Mouse (Mus musculus): ENCODE measurements around the gene Olfr1270. TPM values are rescaled to one million over a fixed set of nuclear protein-coding genes. Genes with fewer than 3 reads are reported as not detected.

The Olfr1270 gene
- total and polyA plus RNA-seq, 3 experiments, result not detected

DNA sequence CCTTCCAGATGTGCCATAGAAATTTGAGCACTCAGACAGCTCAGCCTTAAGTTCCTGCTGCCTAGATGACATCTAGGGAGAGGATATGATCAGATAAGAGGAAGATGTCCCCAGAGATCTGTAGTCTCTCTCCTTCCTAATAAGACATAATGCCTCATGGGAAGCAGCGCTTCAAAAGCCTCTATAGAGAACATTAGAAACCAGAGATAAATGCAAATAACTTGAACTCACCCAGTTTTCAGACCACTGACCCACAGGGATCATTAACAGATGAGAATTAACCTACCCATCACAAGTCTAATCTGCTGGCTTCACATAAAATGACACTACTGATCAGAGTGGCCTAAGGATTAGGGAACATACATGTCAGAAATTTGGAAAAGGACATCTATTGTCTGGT lies 31.6 kb downstream of the Olfr1270 start, which contains the start of gene Olfr1269:
Olfr1269 (minus strand) TSS at position 101 of the 400 bp plus-strand sequence.
- TF ChIP-seq UBTF (IDR thresholded peaks at IDR 0.05; ENCODE audit: borderline replicate concordance, insufficient read depth, low read depth, low read length), result no peak
- no peak for TF ChIP-seq TCF12 (IDR thresholded peaks at IDR 0.05; ENCODE audit: low read depth, low read length)
- TF ChIP-seq MAX (IDR thresholded peaks at IDR 0.05; ENCODE audit: low read length), result no peak
- no peak for TF ChIP-seq GATA1 (IDR thresholded peaks at IDR 0.05; ENCODE audit: low read depth, low read length)
- no peak for TF ChIP-seq ZNF384 (IDR thresholded peaks at IDR 0.05; ENCODE audit: low read depth, low read length)
- TF ChIP-seq MEF2A (IDR thresholded peaks at IDR 0.05; ENCODE audit: extremely low read depth, insufficient replicate concordance, low read depth, low read length, poor library complexity, severe bottlenecking), result no peak
- no peak for TF ChIP-seq MYB (IDR thresholded peaks at IDR 0.05; ENCODE audit: low read depth, low read length)
- TF ChIP-seq RAD21 (IDR thresholded peaks at IDR 0.05; ENCODE audit: low read depth, low read length), result no peak
- TF ChIP-seq ZC3H11A (IDR thresholded peaks at IDR 0.05; ENCODE audit: low read depth, low read length), result no peak
- TF ChIP-seq RCOR1 (IDR thresholded peaks at IDR 0.05; ENCODE audit: low read depth, low read length), result no peak
- no peak for TF ChIP-seq HCFC1 (IDR thresholded peaks at IDR 0.05; ENCODE audit: low read depth, low read length)
- no peak for TF ChIP-seq BHLHE40 (IDR thresholded peaks at IDR 0.05; ENCODE audit: borderline replicate concordance, low read depth, low read length)
- TF ChIP-seq MAFK (IDR thresholded peaks at IDR 0.05; ENCODE audit: borderline replicate concordance, low read depth, low read length), result no peak
- no peak for TF ChIP-seq CTCF (IDR thresholded peaks at IDR 0.05 in 2 of 3, conservative IDR thresholded peaks at IDR 0.05 in 1 of 3; ENCODE audit: control insufficient read depth in 1 of 3, insufficient read depth in 1 of 3, low read depth in 2 of 3, low read length in 3 of 3, poor library complexity in 1 of 3, severe bottlenecking in 1 of 3)
- TF ChIP-seq CHD2 (IDR thresholded peaks at IDR 0.05; ENCODE audit: low read length), result no peak
- no peak for TF ChIP-seq NELFE (IDR thresholded peaks at IDR 0.05; ENCODE audit: low read depth, low read length)
- no peak for TF ChIP-seq CHD1 (IDR thresholded peaks at IDR 0.05; ENCODE audit: low read depth, low read length)
- TF ChIP-seq POLR2AphosphoS2 (IDR thresholded peaks at IDR 0.05; ENCODE audit: low read length), result no peak
- no peak within 1 kb of the TSS for H3K27ac ChIP-seq (ENCODE audit: control insufficient read depth, low read depth, low read length)

More for the DNA sequence above, 31.6 kb downstream of the Olfr1270 start, which contains the start of gene Olfr1269:
- Histone ChIP-seq H3K9ac (ENCODE audit: control insufficient read depth, low read depth, low read length, poor library complexity, severe bottlenecking) (no peak within 1 kb of the TSS), H3K4me3 (ENCODE audit: control insufficient read depth in 1 of 2, insufficient read depth in 1 of 2, low read depth in 2 of 2, low read length in 2 of 2) (no peak within 1 kb of the TSS), H3K36me3 (ENCODE audit: control insufficient read depth in 1 of 2, insufficient read depth in 2 of 2, low read length in 2 of 2) (no peaks in the 10 kb centered on the region), H3K4me1 (ENCODE audit: control insufficient read depth in 1 of 2, insufficient read depth in 2 of 2, low read length in 2 of 2) (no peaks in the 10 kb centered on the region), H3K27me3 (ENCODE audit: control insufficient read depth in 1 of 2, insufficient read depth in 2 of 2, low read length in 2 of 2) (no peaks in the 10 kb centered on the region), H3K9me3 (replicated peaks; ENCODE audit: insufficient read depth, low read length) (no peaks in the 10 kb centered on the region), H3K79me2 (ENCODE audit: control insufficient read depth, insufficient read depth, low read length, poor library complexity) (no peaks in the 10 kb centered on the region)
- no peak for DNase-seq (ENCODE audit: low read depth, low spot score)

Other genes starting within 250 kb of the Olfr1270 start
- not detected in 2 replicates for gene Olfr1258, start 225.8 kb downstream of the Olfr1270 start, total RNA-seq (2012; rRNA removed)
- not detected for gene Olfr1258, start 225.8 kb downstream of the Olfr1270 start, polyA plus RNA-seq (2012; ENCODE audit: insufficient read depth in 1 of 2, insufficient read length in 2 of 2, low read depth in 1 of 2, low replicate concordance in 2 of 2, missing spikeins in 1 of 2)
- gene Olfr1259, start 204.4 kb downstream of the Olfr1270 start, total RNA-seq (2012; rRNA removed), result not detected in 2 replicates
- not detected for gene Olfr1259, start 204.4 kb downstream of the Olfr1270 start, polyA plus RNA-seq (2012; ENCODE audit: insufficient read depth in 1 of 2, insufficient read length in 2 of 2, low read depth in 1 of 2, low replicate concordance in 2 of 2, missing spikeins in 1 of 2)
- gene Olfr1260, start 178.8 kb downstream of the Olfr1270 start, total RNA-seq (2012; rRNA removed), result not detected in 2 replicates
- gene Olfr1260, start 178.8 kb downstream of the Olfr1270 start, polyA plus RNA-seq (2012; ENCODE audit: insufficient read depth in 1 of 2, insufficient read length in 2 of 2, low read depth in 1 of 2, low replicate concordance in 2 of 2, missing spikeins in 1 of 2), result not detected
- not detected in 2 replicates for gene Olfr1261, start 161.9 kb downstream of the Olfr1270 start, total RNA-seq (2012; rRNA removed)
- gene Olfr1261, start 161.9 kb downstream of the Olfr1270 start, polyA plus RNA-seq (2012; ENCODE audit: insufficient read depth in 1 of 2, insufficient read length in 2 of 2, low read depth in 1 of 2, low replicate concordance in 2 of 2, missing spikeins in 1 of 2), result not detected
- gene Olfr1262, start 152.9 kb downstream of the Olfr1270 start, total RNA-seq (2012; rRNA removed), result not detected in 2 replicates
- not detected for gene Olfr1262, start 152.9 kb downstream of the Olfr1270 start, polyA plus RNA-seq (2012; ENCODE audit: insufficient read depth in 1 of 2, insufficient read length in 2 of 2, low read depth in 1 of 2, low replicate concordance in 2 of 2, missing spikeins in 1 of 2)
- not detected in 2 replicates for gene Olfr1263, start 141.0 kb downstream of the Olfr1270 start, total RNA-seq (2012; rRNA removed)
- gene Olfr1263, start 141.0 kb downstream of the Olfr1270 start, polyA plus RNA-seq (2012; ENCODE audit: insufficient read depth in 1 of 2, insufficient read length in 2 of 2, low read depth in 1 of 2, low replicate concordance in 2 of 2, missing spikeins in 1 of 2), result not detected
- gene Olfr1264, start 127.5 kb downstream of the Olfr1270 start, total RNA-seq (2012; rRNA removed), result not detected in 2 replicates
- not detected for gene Olfr1264, start 127.5 kb downstream of the Olfr1270 start, polyA plus RNA-seq (2012; ENCODE audit: insufficient read depth in 1 of 2, insufficient read length in 2 of 2, low read depth in 1 of 2, low replicate concordance in 2 of 2, missing spikeins in 1 of 2)
- not detected in 2 replicates for gene Olfr1265, start 117.8 kb downstream of the Olfr1270 start, total RNA-seq (2012; rRNA removed)
- under 1 TPM in 1 of 2 experiments, not detected in 1; 0.06 TPM for gene Olfr1265, start 117.8 kb downstream of the Olfr1270 start, polyA plus RNA-seq (2012; ENCODE audit: insufficient read depth in 1 of 2, insufficient read length in 2 of 2, low read depth in 1 of 2, low replicate concordance in 2 of 2, missing spikeins in 1 of 2)
- not detected in 2 replicates for gene Olfr140, start 89.5 kb downstream of the Olfr1270 start, total RNA-seq (2012; rRNA removed)
- not detected for gene Olfr140, start 89.5 kb downstream of the Olfr1270 start, polyA plus RNA-seq (2012; ENCODE audit: insufficient read depth in 1 of 2, insufficient read length in 2 of 2, low read depth in 1 of 2, low replicate concordance in 2 of 2, missing spikeins in 1 of 2)
- not detected in 2 replicates for gene Olfr1269, start 31.7 kb downstream of the Olfr1270 start, total RNA-seq (2012; rRNA removed)
- not detected for gene Olfr1269, start 31.7 kb downstream of the Olfr1270 start, polyA plus RNA-seq (2012; ENCODE audit: insufficient read depth in 1 of 2, insufficient read length in 2 of 2, low read depth in 1 of 2, low replicate concordance in 2 of 2, missing spikeins in 1 of 2)
- gene Olfr32, start 10.8 kb downstream of the Olfr1270 start, total RNA-seq (2012; rRNA removed), result not detected in 2 replicates
- gene Olfr32, start 10.8 kb downstream of the Olfr1270 start, polyA plus RNA-seq (2012; ENCODE audit: insufficient read depth in 1 of 2, insufficient read length in 2 of 2, low read depth in 1 of 2, low replicate concordance in 2 of 2, missing spikeins in 1 of 2), result not detected
- gene Olfr1506, start 71.4 kb upstream of the Olfr1270 start, total RNA-seq (2012; rRNA removed), result not detected in 2 replicates
- not detected for gene Olfr1506, start 71.4 kb upstream of the Olfr1270 start, polyA plus RNA-seq (2012; ENCODE audit: insufficient read depth in 1 of 2, insufficient read length in 2 of 2, low read depth in 1 of 2, low replicate concordance in 2 of 2, missing spikeins in 1 of 2)
- not detected in 2 replicates for gene Olfr142, start 104.5 kb upstream of the Olfr1270 start, total RNA-seq (2012; rRNA removed)
- not detected for gene Olfr142, start 104.5 kb upstream of the Olfr1270 start, polyA plus RNA-seq (2012; ENCODE audit: insufficient read depth in 1 of 2, insufficient read length in 2 of 2, low read depth in 1 of 2, low replicate concordance in 2 of 2, missing spikeins in 1 of 2)
- not detected in 2 replicates for gene Olfr1271, start 117.9 kb upstream of the Olfr1270 start, total RNA-seq (2012; rRNA removed)
- not detected for gene Olfr1271, start 117.9 kb upstream of the Olfr1270 start, polyA plus RNA-seq (2012; ENCODE audit: insufficient read depth in 1 of 2, insufficient read length in 2 of 2, low read depth in 1 of 2, low replicate concordance in 2 of 2, missing spikeins in 1 of 2)
- gene Olfr1272, start 139.8 kb upstream of the Olfr1270 start, total RNA-seq (2012; rRNA removed), result not detected in 2 replicates
- not detected for gene Olfr1272, start 139.8 kb upstream of the Olfr1270 start, polyA plus RNA-seq (2012; ENCODE audit: insufficient read depth in 1 of 2, insufficient read length in 2 of 2, low read depth in 1 of 2, low replicate concordance in 2 of 2, missing spikeins in 1 of 2)
- gene Gm13769, start 169.1 kb upstream of the Olfr1270 start, total RNA-seq (2012; rRNA removed), result not detected in 2 replicates
- not detected for gene Gm13769, start 169.1 kb upstream of the Olfr1270 start, polyA plus RNA-seq (2012; ENCODE audit: insufficient read depth in 1 of 2, insufficient read length in 2 of 2, low read depth in 1 of 2, low replicate concordance in 2 of 2, missing spikeins in 1 of 2)
- gene Olfr1274-ps, start 245.6 kb upstream of the Olfr1270 start, total RNA-seq (2012; rRNA removed), result not detected in 2 replicates
- gene Olfr1274-ps, start 245.6 kb upstream of the Olfr1270 start, polyA plus RNA-seq (2012; ENCODE audit: insufficient read depth in 1 of 2, insufficient read length in 2 of 2, low read depth in 1 of 2, low replicate concordance in 2 of 2, missing spikeins in 1 of 2), result not detected

All from MEL (cell line).